Mouse (Mus musculus) embryonic facial prominence, embryonic 14.5 days (tissue): ENCODE measurements at regions not wholly inside any gene's neighbourhood (a gene's known extent, or its start where the extent isn't known, plus 50 kb on each side); places are given as distances from the start of the nearest gene placed in this dataset.
"Not testable (repeated sequence)": the region's sequence is repeated elsewhere in the genome, so short reads cannot be mapped to it uniquely, and the experiment has no call there.

Source experiments
- ATAC-seq: fragments of 200-750 bp; cut with Nextera tagmentation; 2 replicates; pipeline ENCODE4 v1.8.0; 2017; ENCODE audit warnings: low read depth, moderate number of reproducible peaks, moderate TSS enrichment
- DNase-seq: peaks from one replicate; pipeline ENCODE4 v3.0.0-alpha.2; 2015; ENCODE audit warnings: low spot score
- H3K27ac ChIP-seq: fragments of 300-500 bp; sonication (generic); replicated peaks from 2 replicates; pipeline ENCODE4 v1.5.1; 2014; ENCODE audit warnings: low read depth, mild to moderate bottlenecking, low read length, moderate library complexity
- H3K27me3 ChIP-seq: fragments of 300-500 bp; sonication (generic); replicated peaks from 2 replicates; pipeline ENCODE4 v1.6.1; 2014; ENCODE audit warnings: low read length; ENCODE audit not compliant: control insufficient read depth, insufficient read depth
- H3K36me3 ChIP-seq: fragments of 300-500 bp; sonication (generic); 2 replicates; pipeline ENCODE4 v1.6.1; 2014; ENCODE audit warnings: low read length, mixed read lengths; ENCODE audit not compliant: control insufficient read depth, insufficient read depth
- H3K4me1 ChIP-seq: fragments of 300-500 bp; sonication (generic); 2 replicates; pipeline ENCODE4 v1.6.1; 2014; ENCODE audit warnings: antibody characterized with exemption, low read length; ENCODE audit not compliant: control insufficient read depth, insufficient read depth
- H3K4me2 ChIP-seq: fragments of 300-500 bp; sonication (generic); 2 replicates; pipeline ENCODE4 v1.6.1; 2014; ENCODE audit warnings: low read depth, mild to moderate bottlenecking, low read length, moderate library complexity, mixed read lengths
- H3K4me3 ChIP-seq: fragments of 300-500 bp; sonication (generic); 2 replicates; pipeline ENCODE4 v1.5.1; 2014; ENCODE audit warnings: low read depth, mild to moderate bottlenecking, low read length
- H3K9ac ChIP-seq: fragments of 300-500 bp; sonication (generic); 2 replicates; pipeline ENCODE4 v1.6.1; 2014; ENCODE audit warnings: low read depth, mild to moderate bottlenecking, low read length, moderate library complexity, mixed read lengths
- H3K9me3 ChIP-seq: fragments of 300-500 bp; sonication (generic); 2 replicates; pipeline ENCODE4 v1.6.1; 2016; ENCODE audit warnings: low read length; ENCODE audit not compliant: control insufficient read depth
- WGBS: fragments of 180-500 bp; shearing (Covaris S2); extraction: QIAGEN DNeasy Blood & Tissue Kit; methylation state at CpG from one replicate; pipeline ENCODE4 v1.1.7; 2014; 5-methylcytosine and 5-hydroxymethylcytosine counted together

- Histone ChIP-seq H3K27me3 (no peaks in the 10 kb centered on the region), H3K9ac (no peak overlapping the region), H3K4me3 (no peak overlapping the region), H3K4me2 (no peak overlapping the region), H3K27ac (no peak overlapping the region), H3K4me1 (no peaks in the 10 kb centered on the region), H3K36me3 (no peaks in the 10 kb centered on the region), H3K9me3 (no peaks in the 10 kb centered on the region)
- ATAC-seq (no peak), DNase-seq (no peak)
- WGBS: 61% methylated on average over 4 of the region's 4 CpGs
Measured at GRCm38 (mm10) chr10:14875216-14875615, 157.2 kb upstream of the Gje1 start.

- 51% methylated on average over 3 of the region's 3 CpGs for WGBS
- Histone ChIP-seq H3K4me3 (no peak overlapping the region), H3K4me1 (no peaks in the 10 kb centered on the region), H3K4me2 (no peak overlapping the region), H3K27me3 (no peaks in the 10 kb centered on the region), H3K27ac (no peak overlapping the region), H3K9me3 (no peaks in the 10 kb centered on the region), H3K36me3 (no peaks in the 10 kb centered on the region), H3K9ac (no peak overlapping the region)
- ATAC-seq (no peak), DNase-seq (peak; percentile 22)
Measured at GRCm38 (mm10) chr10:14861241-14861640, 143.2 kb upstream of the Gje1 start.

- Histone ChIP-seq H3K27ac (no peak overlapping the region), H3K4me3 (no peak overlapping the region), H3K4me2 (no peak overlapping the region), H3K27me3 (no peaks in the 10 kb centered on the region), H3K4me1 (no peaks in the 10 kb centered on the region), H3K36me3 (no peaks in the 10 kb centered on the region), H3K9me3 (no peaks in the 10 kb centered on the region), H3K9ac (no peak overlapping the region)
- DNase-seq (peak; percentile 4), ATAC-seq (no peak)
- WGBS: 82% methylated on average over 6 of the region's 6 CpGs
Measured at GRCm38 (mm10) chr10:14860126-14860638, 142.2 kb upstream of the Gje1 start.

GRCm38 (mm10) chr10:14846601-14847000 lies 128.6 kb upstream of the Gje1 start:
- H3K36me3 ChIP-seq, H3K9ac ChIP-seq, H3K4me3 ChIP-seq, H3K4me1 ChIP-seq, H3K27ac ChIP-seq, H3K27me3 ChIP-seq, H3K9me3 ChIP-seq, ATAC-seq, H3K4me2 ChIP-seq, DNase-seq: not testable (repeated sequence)
- 81% methylated on average over 3 of the region's 3 CpGs for WGBS

GRCm38 (mm10) chr10:14845058-14845457 lies 127.0 kb upstream of the Gje1 start:
- Histone ChIP-seq H3K27ac (no peak overlapping the region), H3K36me3 (no peaks in the 10 kb centered on the region), H3K27me3 (no peaks in the 10 kb centered on the region), H3K9me3 (no peaks in the 10 kb centered on the region), H3K4me2 (no peak overlapping the region), H3K4me1 (no peaks in the 10 kb centered on the region), H3K9ac (no peak overlapping the region), H3K4me3 (no peak overlapping the region)
- 77% methylated on average over 2 of the region's 2 CpGs for WGBS
- DNase-seq (no peak), ATAC-seq (no peak)
